Mouse (Mus musculus): ENCODE measurements around the gene Egr2. TPM values are rescaled to one million over a fixed set of nuclear protein-coding genes. Genes with fewer than 3 reads are reported as not detected.

Egr2 gene
- total and polyA plus RNA-seq, 3 experiments: 1.0 to 4.7 (median 3.1) TPM

DNA sequence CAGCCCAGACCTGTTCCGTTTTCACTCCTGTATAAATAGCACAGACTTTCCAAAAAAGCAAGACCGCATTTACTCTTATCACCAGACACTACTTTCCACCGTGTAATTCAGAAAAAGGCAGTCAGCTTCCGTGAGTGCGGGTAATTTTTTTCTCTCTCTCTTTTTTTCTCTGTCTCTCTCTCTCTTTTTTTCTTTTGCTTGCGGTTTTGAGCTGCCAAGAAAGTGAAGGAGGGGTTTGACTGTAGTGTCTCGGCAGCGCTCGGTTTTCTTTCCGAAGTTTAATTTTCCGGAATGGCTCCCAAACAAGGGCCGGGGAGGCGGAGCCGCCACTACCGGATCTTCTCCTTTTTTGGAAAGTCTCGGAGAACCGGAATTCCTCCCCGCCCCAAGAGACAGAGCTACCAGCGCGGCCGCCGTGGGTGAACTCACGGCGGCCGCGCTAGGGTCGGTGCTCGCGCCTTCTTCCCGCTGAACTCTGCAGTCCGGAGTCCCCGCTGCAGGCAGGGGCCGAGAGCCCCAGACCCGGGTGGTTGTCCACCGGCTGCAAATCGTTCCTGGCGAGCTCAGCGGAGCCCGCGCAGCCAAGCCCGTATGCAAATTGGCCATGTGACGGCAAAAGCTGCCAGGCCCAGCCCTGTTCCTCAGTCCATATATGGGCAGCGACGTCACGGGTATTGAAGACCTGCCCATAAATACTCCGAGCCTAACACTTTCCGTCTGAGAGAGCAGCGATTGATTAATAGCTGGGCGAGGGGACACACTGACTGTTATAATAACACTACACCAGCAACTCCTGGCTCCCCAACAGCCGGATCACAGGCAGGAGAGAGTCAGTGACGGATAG lies 2.1 kb downstream of the Egr2 start (continued):
- TF ChIP-seq PAX5 (IDR thresholded peaks at IDR 0.05; ENCODE audit: low read length): no peak

DNA sequence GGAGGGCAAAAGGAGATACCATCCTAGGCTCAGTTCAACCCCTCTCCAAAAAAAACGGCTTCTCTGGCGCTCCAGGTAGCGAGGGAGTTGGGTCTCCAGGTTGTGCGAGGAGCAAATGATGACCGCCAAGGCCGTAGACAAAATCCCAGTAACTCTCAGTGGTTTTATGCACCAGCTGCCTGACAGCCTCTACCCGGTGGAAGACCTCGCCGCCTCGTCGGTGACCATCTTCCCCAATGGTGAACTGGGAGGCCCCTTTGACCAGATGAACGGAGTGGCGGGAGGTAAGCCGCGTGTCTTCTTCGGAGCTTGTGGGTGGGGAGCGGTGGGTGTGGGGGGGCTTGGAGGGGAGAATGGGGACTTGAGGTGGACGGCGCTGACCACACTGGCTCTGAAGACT lies 2.8 kb downstream of the Egr2 start:
- Histone ChIP-seq H3K27ac (ENCODE audit: insufficient read depth, low read depth) (no peak overlapping the region), H3K4me2 (ENCODE audit: insufficient read depth, low read depth, poor library complexity, severe bottlenecking) (peak overlapping the region; percentile 97), H3K27me3 (replicated peaks) (peaks cover 10% of the 10 kb centered on the region)

DNA sequence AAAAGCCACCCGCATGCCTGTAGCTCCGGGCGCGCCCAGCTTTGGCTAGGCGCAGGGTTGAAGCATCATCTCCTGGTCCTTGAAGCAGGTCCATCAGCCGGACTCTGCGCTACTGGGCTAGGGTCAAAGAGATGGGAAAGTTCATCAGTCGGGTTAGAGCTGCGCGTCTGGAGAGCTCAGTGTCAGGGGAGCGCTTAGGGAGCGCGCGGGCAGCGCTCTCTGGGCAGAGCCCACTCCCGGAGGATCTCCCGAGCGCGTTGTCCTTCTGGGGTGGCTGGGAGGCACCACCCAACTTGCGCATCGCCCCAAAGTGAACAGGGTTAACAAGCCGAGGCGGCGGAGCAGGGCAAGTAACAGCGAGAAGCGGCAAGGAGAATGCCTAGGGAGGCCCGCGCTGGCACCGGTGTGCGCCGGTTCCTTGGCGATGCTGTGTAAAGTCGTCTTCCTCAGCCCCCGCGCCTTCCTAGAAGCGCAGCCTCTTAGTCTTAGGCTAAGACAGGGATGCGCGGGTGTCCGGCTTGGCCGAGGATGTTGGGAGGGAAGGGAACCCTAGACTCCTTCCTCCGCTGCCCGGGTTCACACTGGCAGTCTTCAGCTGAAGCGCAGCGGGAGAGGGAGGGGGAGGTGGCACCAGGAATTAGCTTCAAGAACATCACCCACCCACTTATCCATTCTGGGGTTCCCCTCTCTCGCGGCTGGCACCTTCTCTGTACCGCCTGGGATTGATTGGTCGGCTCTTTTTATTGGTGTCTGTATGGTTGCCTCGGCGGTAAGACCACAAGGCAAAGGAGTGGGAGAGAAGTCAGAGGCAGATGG lies 3.5 kb downstream of the Egr2 start:
- H3K36me3 ChIP-seq (replicated peaks in 1 of 2; ENCODE audit: control insufficient read depth in 1 of 2, insufficient read depth in 1 of 2, low read length in 1 of 2): peaks cover 0 to 7% of the 10 kb centered on the region in 2 experiments
- peaks cover 10% of the 10 kb centered on the region for H3K27me3 ChIP-seq (replicated peaks)
- H3K9me3 ChIP-seq (replicated peaks; ENCODE audit: low read length): peaks cover 8% of the 10 kb centered on the region
- dilution Hi-C loops (cut with MboI; ENCODE audit: extremely low pct_ligation_motif_present, extremely low pct_unique_long_range_greater_than_20kb, low sequenced_read_pairs) (no loop called here), in situ Hi-C loops (cut with MboI; ENCODE audit: low pct_ligation_motif_present, low pct_unique_long_range_greater_than_20kb, low sequenced_read_pairs) (loop anchor here (25.0 kb wide), 1 partner anchor 226 kb away; no protein-coding TSS in a partner anchor)
- TF ChIP-seq MEF2A (IDR thresholded peaks at IDR 0.05; ENCODE audit: borderline replicate concordance, low read depth, low read length) (no peak), EP300 (IDR thresholded peaks at IDR 0.05; ENCODE audit: low read length) (no peak), SIN3A (IDR thresholded peaks at IDR 0.05; ENCODE audit: low read length) (no peak), CHD2 (IDR thresholded peaks at IDR 0.05; ENCODE audit: low read length) (no peak), ZMIZ1 (IDR thresholded peaks at IDR 0.05; ENCODE audit: low read depth, low read length) (no peak), JUND (conservative IDR thresholded peaks at IDR 0.05; ENCODE audit: low read depth, low read length) (no peak)
- H3K4me2 ChIP-seq (ENCODE audit: insufficient read depth, low read depth, poor library complexity, severe bottlenecking): peak overlapping the region; percentile 97
- H3K9ac ChIP-seq (ENCODE audit: insufficient read depth, low read depth): no peak overlapping the region
- H3K4me3 ChIP-seq (replicated peaks in 1 of 3; ENCODE audit: low read depth in 2 of 3, low read length in 2 of 3, poor library complexity in 1 of 3): peak overlapping the region; percentile 42 to 54 (median 44)
- no peaks in the 10 kb centered on the region for H3K79me2 ChIP-seq (replicated peaks; ENCODE audit: control insufficient read depth, extremely low read depth, insufficient read depth, poor library complexity, severe bottlenecking)
- no peak for DNase-seq (ENCODE audit: extremely low read depth)
- H3K27ac ChIP-seq (ENCODE audit: insufficient read depth, low read depth): no peak overlapping the region
- H3K4me1 ChIP-seq (ENCODE audit: control insufficient read depth in 1 of 2, insufficient read depth in 2 of 2): peaks cover 2 to 21% of the 10 kb centered on the region in 2 experiments; a peak in 3 of 4 replicates

More for the DNA sequence above, 2.8 kb downstream of the Egr2 start:
- Histone ChIP-seq H3K9ac (ENCODE audit: insufficient read depth, low read depth) (peak overlapping the region; percentile 36; the same call in 1 of the 2 replicates), H3K36me3 (replicated peaks in 1 of 2; ENCODE audit: control insufficient read depth in 1 of 2, insufficient read depth in 1 of 2, low read length in 1 of 2) (peaks cover 0 to 7% of the 10 kb centered on the region in 2 experiments), H3K4me3 (replicated peaks in 1 of 3; ENCODE audit: low read depth in 2 of 3, low read length in 2 of 3, poor library complexity in 1 of 3) (peak overlapping the region; percentile 42 to 54 (median 54)), H3K79me2 (replicated peaks; ENCODE audit: control insufficient read depth, extremely low read depth, insufficient read depth, poor library complexity, severe bottlenecking) (no peaks in the 10 kb centered on the region), H3K4me1 (ENCODE audit: control insufficient read depth in 1 of 2, insufficient read depth in 2 of 2) (peaks cover 2 to 17% of the 10 kb centered on the region in 2 experiments; a peak in 3 of 4 replicates), H3K9me3 (replicated peaks; ENCODE audit: low read length) (peaks cover 8% of the 10 kb centered on the region)
- dilution Hi-C loops (cut with MboI; ENCODE audit: extremely low pct_ligation_motif_present, extremely low pct_unique_long_range_greater_than_20kb, low sequenced_read_pairs): no loop called here
- no peak for DNase-seq (ENCODE audit: extremely low read depth)
- in situ Hi-C loops (cut with MboI; ENCODE audit: low pct_ligation_motif_present, low pct_unique_long_range_greater_than_20kb, low sequenced_read_pairs): loop anchor here (25.0 kb wide), 1 partner anchor 226 kb away; no protein-coding TSS in a partner anchor
- no peak for TF ChIP-seq RCOR1 (conservative IDR thresholded peaks at IDR 0.05; ENCODE audit: low read depth, low read length)
- no peak for TF ChIP-seq MAX (IDR thresholded peaks at IDR 0.05; ENCODE audit: low read length)
- TF ChIP-seq NRF1 (IDR thresholded peaks at IDR 0.05; ENCODE audit: low read depth, low read length): no peak
- TF ChIP-seq USF2 (conservative IDR thresholded peaks at IDR 0.05; ENCODE audit: low read depth, low read length): no peak
- no peak for TF ChIP-seq CHD1 (IDR thresholded peaks at IDR 0.05; ENCODE audit: low read depth, low read length)
- no peak for TF ChIP-seq UBTF (IDR thresholded peaks at IDR 0.05; ENCODE audit: low read depth, low read length)
- no peak for TF ChIP-seq POLR2A (IDR thresholded peaks at IDR 0.05; ENCODE audit: low read depth, low read length)
- no peak for TF ChIP-seq TBP (conservative IDR thresholded peaks at IDR 0.05; ENCODE audit: low read depth, low read length)
- TF ChIP-seq POLR2AphosphoS2 (IDR thresholded peaks at IDR 0.05; ENCODE audit: low read depth, low read length): no peak
